Mouse (Mus musculus): ENCODE measurements around the gene Fkbpl.

Gene Fkbpl

DNA sequence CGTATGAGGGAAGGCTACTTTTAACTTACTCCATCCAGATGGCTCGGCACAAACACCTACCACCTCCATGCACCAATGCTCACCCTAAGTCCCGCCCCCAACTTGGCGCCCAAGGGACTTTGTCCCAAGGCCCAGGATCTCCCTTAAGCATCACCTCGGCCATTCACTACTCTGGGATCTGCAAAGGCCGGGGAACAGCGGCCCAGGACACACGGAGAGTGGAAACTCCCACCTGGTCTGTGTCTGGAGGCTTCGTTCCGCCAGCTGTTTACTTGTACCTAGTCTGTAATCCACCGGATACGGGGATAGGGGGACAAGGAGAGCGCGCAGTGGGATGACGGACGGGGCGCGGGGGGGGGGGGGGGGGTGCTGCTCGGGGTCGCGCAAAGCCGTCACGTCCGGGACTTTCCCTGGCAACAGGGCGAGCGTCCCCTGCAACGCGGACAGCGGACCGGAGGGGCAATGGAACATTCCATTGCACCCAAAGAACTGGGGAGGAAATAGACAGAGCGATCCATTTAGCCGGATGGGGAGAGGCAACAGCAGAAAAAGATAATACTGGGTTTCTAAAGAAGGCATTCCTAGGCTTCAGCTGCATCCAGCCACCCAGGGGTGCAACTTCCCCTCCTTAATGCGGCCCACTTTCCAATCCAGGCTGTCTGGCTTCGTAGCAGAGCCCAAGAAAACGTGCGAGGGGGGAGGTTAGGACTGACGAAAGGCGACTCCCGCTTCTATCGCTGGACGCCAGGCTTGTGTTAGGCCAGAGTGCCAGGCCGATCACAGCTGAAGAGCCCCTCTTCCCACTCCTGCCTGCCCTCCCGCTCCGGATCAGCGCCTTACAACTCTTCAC, 17.2 kb upstream of the Fkbpl start:
- peak; percentile 99 for DNase-seq

DNA sequence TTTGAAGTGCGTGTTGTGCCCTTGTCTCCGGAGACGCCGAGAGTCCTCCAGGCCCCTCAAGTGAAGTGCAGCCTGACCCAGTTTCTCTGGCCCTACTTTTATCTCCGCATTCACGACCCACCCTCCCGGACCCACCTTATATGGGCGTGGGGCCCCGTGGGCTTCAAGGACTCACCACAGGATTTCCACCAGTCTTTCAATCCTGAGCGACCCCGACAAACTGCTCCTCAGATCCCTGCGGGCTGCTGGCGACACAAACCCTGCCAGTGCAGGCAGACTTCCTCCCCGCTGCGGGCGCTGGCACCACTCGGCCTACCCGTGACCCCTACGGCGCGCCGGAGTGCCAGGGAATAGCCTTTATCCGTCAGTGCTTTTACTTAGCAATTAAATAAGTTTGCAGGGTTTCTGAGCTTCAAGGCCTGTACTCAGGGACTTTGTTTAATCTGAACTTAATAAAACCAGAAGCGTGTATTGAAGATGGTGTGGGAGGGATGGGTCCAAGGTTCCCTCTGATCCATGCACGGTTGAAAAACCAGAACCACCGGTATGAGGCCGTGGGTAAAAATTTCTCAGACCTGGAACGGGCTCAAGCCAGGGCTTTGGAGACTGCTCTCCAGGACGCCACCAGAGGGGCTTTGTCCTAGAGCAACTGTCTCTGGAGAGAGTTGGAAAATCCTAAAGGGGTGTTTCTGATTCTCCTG, 16.5 kb upstream of the Fkbpl start, which contains the start of gene Ppt2:
TSS of gene Ppt2 (minus strand) at position 568 of the 701 bp plus-strand sequence.
- DNase-seq = peak; percentile 97

DNA sequence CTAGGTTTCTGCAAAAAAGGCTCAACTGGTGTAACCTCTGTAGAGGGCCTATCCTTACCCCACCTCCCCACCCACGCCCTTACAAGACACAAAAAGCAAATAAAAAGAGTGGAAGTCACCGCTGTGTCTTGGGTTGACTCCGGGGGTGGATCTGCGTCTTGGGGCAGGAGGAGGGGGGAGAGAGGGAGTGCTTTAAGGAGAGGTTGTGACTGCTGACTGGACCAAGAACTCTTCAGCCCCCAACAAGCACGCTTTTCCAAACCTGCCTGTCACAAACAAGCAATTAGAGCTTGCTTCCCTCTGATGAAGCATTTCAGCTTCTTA, 16.0 kb upstream of the Fkbpl start:
- DNase-seq = no peak

GRCm38 (mm10) chr17:34629221-34629751, 15.3 kb upstream of the Fkbpl start, which contains the start of gene Prrt1:
Prrt1 (plus strand) TSS chr17:34629533.
- DNase-seq = peak; percentile 95

- no peak for DNase-seq
These were observed 14.6 kb upstream of the Fkbpl start for GRCm38 (mm10) chr17:34629796-34630603.

DNA sequence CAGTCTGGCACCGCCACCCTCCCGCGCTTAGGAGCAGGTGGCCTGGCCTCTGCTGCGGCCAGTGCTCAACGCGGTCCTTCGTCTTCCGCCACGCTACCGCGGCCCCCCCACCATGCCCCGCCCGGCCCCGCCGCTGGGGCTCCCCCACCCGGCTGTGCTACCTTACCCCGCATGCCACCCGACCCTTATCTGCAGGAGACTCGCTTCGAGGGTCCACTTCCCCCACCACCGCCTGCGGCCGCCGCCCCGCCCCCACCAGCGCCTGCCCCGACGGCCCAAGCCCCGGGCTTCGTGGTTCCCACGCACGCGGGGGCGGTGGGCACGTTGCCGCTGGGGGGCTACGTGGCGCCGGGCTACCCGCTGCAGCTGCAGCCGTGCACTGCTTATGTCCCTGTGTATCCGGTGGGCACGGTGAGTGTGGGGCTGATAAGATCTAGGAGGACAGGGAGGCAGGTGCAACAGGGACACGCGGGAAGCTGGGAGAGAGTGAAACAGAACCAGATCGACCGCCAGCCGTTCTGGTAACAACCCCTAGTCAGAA, 13.7 kb upstream of the Fkbpl start:
- DNase-seq = peak; percentile 96

GRCm38 (mm10) chr17:34631647-34632046, 12.9 kb upstream of the Fkbpl start:
- DNase-seq = no peak

DNA sequence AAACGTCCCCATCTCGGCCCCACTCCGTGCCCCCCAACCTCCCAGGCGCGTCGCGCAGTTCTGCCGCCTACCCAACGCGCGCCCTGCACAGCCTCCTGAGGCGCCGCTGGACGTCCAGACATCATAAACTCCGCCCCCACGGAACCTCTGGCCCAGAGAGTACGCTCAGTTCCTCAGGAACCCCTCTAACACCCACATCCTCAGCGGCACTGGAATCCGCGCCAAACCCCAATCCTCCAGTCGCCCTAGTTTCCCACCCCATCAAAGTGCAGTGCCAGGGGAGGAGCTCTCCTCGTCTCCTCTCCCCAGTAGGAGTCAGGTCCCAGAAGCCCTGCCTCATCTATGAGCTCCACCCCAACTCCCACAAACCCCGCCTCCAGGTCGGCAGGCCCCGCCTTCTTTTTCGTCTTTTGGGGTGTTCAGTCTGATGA, 12.3 kb upstream of the Fkbpl start:
- peak; percentile 99 for DNase-seq

- no peak for DNase-seq
These were observed 8.9 kb upstream of the Fkbpl start for GRCm38 (mm10) chr17:34635671-34636070.

- DNase-seq = peak; percentile 90
These were observed 7.1 kb upstream of the Fkbpl start for GRCm38 (mm10) chr17:34637459-34637858.

DNA sequence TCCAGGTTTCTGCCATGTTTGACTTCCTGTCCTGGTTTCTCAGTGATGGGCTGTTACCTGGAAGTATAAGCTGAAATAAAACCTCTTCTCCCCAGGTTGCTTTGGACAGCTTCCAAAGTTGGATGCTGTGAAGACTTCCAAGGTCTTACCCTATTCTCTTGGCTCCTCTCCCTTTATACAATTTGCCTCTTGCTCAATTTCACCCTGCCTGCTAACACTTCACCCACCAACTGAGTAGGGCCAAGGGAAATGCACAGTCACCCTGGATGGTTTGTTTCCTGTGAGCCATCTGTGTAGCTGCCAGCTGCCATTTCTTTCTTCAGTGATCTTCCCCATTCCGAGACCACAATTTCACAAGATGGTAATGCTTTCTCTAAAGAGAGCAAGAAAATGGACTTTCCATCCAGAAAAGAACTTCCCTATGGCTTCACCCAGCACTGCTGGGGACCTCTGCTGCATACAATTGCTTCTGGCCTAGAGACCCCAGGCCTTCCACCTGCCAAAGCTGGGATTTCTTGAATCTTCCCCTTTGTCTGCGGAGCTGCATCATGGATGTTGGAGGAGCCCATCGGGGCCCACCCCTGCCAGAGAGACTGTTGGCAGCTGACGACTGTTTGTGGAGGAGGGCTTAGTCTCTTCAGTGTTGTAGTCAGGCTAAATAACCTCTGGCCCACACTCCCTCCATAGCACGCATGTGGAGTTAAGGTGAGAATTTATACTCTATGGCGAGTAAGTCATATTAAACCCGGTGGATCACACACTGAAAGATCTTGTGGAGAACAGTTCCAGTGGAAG, 4.9 kb upstream of the Fkbpl start:
- peak; percentile 94 for DNase-seq

DNA sequence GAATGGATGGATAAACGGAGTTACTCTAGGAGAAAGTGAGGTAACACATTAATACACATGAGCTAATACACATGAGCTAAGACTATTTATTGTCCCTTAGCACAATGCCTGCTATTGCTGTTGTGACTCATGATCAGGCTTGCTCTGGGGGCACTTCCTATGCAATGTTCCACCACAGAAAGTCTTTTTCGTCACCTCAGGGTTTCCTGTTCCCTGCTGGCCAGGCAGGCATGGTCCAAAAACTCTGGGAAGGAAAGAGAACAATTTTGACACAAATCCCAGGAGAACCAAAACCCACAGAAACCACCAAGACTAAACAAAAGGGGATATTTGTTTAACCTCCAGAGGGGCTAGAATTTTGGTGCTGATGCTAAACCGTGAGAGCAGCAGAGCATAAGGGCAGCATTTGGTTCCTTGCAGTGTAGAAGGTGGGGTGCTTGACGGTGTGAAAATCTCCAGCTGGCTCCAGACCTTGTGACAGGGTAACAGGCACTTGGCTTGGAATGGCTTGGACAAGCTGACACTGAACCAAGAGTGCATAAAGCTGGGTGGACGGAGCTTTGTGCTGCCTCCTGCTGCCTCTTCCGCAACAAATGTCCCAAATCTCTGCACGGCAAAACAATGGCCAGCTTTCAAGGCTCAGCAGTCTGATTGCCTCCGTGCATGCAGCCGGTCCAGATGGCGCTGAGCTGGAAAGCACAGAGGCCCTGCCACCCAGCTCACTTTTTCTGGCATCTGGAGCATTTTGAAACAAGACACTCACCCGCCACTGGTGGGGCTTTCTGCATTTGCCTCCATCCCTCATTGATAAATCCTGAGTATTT, 3.6 kb upstream of the Fkbpl start:
- peak; percentile 98 for DNase-seq

DNA sequence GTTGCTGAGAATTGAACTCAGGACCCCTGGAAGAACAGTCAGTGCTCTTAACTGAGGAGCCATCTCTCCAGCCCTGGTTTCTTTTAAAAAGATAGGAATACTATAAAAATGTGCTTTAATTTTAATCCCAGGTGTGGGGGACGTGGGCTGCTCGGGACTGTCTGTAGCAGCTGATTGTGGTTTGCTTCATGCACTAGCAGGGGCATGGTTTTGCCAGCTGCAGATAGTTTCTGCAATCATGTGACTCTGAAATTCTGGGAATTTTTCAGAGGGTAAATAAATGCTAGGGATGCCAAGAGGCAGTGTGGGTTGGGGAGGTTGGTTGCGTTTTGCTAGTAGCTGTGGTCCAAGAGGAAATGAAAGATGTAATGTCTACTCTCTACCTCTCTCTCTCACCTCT, 2.6 kb upstream of the Fkbpl start:
- no peak for DNase-seq

- no peak for DNase-seq
These were observed 1.2 kb upstream of the Fkbpl start for GRCm38 (mm10) chr17:34643379-34643778.

DNA sequence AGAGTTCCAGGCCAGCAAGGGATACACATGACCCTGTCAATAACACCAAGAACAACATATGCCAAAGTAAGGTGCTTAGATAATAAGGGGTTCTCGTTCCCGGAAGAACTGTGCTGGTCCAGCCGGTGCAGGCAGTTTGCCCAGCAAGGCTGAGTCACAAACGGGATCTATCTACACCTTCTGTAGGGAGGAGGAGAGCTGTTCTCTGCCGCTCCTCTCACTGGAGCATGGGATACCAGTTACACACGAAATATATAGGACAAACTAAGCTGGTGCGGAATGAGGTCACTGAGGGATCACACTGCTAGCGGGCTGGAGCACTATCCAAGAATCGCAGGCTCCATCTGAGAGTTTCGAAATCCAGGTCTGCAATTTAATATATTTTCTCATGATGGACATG, 620 bp upstream of the Fkbpl start:
- DNase-seq = peak; percentile 94

DNA sequence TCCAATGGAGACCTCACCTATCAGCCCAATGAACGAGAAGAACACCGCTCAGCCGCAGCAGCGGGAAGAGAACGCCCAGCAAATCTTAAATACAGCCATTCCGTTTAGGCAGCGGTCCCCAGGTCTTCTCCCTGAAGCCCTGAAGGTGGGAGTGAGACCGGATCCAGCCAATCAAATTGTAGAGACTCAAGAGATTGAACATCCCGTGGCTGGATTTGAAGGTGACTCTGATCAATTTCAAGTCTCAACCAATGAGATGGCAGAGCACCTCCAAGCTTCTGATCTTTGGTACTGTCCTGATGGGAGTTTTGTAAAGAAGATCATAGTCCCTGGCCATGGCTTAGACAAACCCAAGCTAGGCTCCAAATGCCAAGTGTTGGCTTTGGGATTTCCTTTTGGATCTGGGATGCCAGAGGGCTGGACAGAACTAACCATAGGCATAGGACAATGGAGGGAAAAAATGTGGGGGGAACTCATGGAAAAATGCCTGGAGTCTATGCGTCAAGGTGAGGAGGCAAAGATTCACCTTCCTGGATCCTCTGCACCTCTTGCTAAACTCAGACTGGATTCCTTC, 779 bp downstream of the Fkbpl start:
- DNase-seq = peak; percentile 90

DNA sequence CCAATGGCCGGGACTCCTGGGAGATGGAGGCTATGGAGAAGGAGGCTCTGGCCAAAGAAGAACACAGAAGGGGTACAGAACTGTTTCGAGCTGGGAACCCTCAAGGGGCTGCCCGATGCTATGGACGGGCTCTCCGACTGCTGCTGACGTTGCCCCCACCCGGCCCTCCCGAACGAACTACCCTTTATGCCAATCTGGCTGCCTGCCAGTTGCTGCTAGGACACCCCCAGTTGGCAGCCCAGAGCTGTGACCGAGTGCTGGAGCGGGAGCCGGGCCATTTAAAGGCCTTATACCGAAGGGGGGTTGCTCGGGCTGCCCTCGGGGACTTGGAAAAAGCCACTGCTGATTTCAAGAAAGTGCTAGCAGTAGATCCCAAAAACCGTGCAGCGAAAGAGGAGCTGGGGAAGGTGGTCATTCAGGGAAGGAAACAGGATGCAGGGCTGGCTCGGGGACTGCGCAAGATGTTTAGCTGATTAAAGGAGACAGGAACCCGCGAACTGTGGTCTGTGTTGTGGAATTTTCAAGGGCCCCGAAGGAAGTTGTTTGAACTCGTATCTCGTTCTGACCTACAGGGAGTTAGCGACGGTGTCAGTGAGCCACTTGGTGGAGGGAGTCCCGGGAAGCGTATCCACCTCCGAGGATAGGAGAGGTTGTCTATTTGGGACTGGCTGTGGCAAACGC, 1.4 kb downstream of the Fkbpl start:
- DNase-seq = peak; percentile 96

- peak; percentile 100 for DNase-seq
These were observed 2.6 kb downstream of the Fkbpl start, which contains the start of gene Atf6b for GRCm38 (mm10) chr17:34646906-34647787. Atf6b (plus strand) TSS chr17:34647146.

Data from heart, adult 11 months (tissue).